Mouse (Mus musculus): ENCODE measurements around the gene Adamts9. TPM values are rescaled to one million over a fixed set of nuclear protein-coding genes. Genes with fewer than 3 reads are reported as not detected.

Adamts9 gene
- total RNA-seq, 2 experiments from 2014 or later: 11.6 to 13.9 TPM

GRCm38 (mm10) chr6:92804254-92804971 lies 138.9 kb downstream of the Adamts9 start:
- no peak for DNase-seq

GRCm38 (mm10) chr6:92803213-92803612 lies 140.1 kb downstream of the Adamts9 start:
- peak; percentile 66 to 76 for DNase-seq

GRCm38 (mm10) chr6:92802421-92802820 lies 140.9 kb downstream of the Adamts9 start:
- DNase-seq: no peak

GRCm38 (mm10) chr6:92801462-92801861 lies 141.8 kb downstream of the Adamts9 start:
- DNase-seq: no peak

GRCm38 (mm10) chr6:92793804-92794203 lies 149.5 kb downstream of the Adamts9 start:
- no peak for DNase-seq

- peak; percentile 91 to 97 for DNase-seq
These were observed 155.9 kb downstream of the Adamts9 start for GRCm38 (mm10) chr6:92787376-92787712.

- no peak for DNase-seq
These were observed 156.5 kb downstream of the Adamts9 start for GRCm38 (mm10) chr6:92786701-92787375.

GRCm38 (mm10) chr6:92784782-92785181 lies 158.5 kb downstream of the Adamts9 start:
- DNase-seq: peak; percentile 35 to 80

GRCm38 (mm10) chr6:92781446-92781845 lies 161.8 kb downstream of the Adamts9 start:
- DNase-seq: no peak

- no peak for DNase-seq
These were observed 163.4 kb downstream of the Adamts9 start for GRCm38 (mm10) chr6:92779935-92780205.

- DNase-seq: no peak
These were observed 164.0 kb downstream of the Adamts9 start for GRCm38 (mm10) chr6:92779140-92779934.

GRCm38 (mm10) chr6:92776356-92776755 lies 166.9 kb downstream of the Adamts9 start:
- peak; percentile 16 to 71 for DNase-seq

GRCm38 (mm10) chr6:92762372-92762771 lies 180.9 kb downstream of the Adamts9 start:
- no peak for DNase-seq

- DNase-seq: no peak
These were observed 183.7 kb downstream of the Adamts9 start for GRCm38 (mm10) chr6:92759616-92760015.

- no peak for DNase-seq
These were observed 187.5 kb downstream of the Adamts9 start for GRCm38 (mm10) chr6:92755826-92756225.

GRCm38 (mm10) chr6:92752737-92753136 lies 190.6 kb downstream of the Adamts9 start:
- DNase-seq: no peak

GRCm38 (mm10) chr6:92749420-92749819 lies 193.9 kb downstream of the Adamts9 start:
- peak; percentile 32 to 36 for DNase-seq

- DNase-seq: peak; percentile 22 to 78
These were observed 199.7 kb downstream of the Adamts9 start for GRCm38 (mm10) chr6:92743605-92744004.

- DNase-seq: no peak
These were observed 206.2 kb downstream of the Adamts9 start for GRCm38 (mm10) chr6:92737116-92737515.

- DNase-seq: no peak
These were observed 209.6 kb downstream of the Adamts9 start for GRCm38 (mm10) chr6:92733651-92734050.

- DNase-seq: no peak
These were observed 214.8 kb downstream of the Adamts9 start for GRCm38 (mm10) chr6:92728514-92728913.

- peak; percentile 74 to 94 for DNase-seq
These were observed 215.2 kb downstream of the Adamts9 start for GRCm38 (mm10) chr6:92728084-92728483.

- DNase-seq: no peak
These were observed 215.8 kb downstream of the Adamts9 start for GRCm38 (mm10) chr6:92727351-92727986.
